Mouse (Mus musculus): Measurements from ENCODE around the gene Tmem79.
"Not testable (repeated sequence)": the region's sequence is repeated elsewhere in the genome, so short reads cannot be mapped to it uniquely, and the experiment has no call there.

Gene Tmem79

DNA sequence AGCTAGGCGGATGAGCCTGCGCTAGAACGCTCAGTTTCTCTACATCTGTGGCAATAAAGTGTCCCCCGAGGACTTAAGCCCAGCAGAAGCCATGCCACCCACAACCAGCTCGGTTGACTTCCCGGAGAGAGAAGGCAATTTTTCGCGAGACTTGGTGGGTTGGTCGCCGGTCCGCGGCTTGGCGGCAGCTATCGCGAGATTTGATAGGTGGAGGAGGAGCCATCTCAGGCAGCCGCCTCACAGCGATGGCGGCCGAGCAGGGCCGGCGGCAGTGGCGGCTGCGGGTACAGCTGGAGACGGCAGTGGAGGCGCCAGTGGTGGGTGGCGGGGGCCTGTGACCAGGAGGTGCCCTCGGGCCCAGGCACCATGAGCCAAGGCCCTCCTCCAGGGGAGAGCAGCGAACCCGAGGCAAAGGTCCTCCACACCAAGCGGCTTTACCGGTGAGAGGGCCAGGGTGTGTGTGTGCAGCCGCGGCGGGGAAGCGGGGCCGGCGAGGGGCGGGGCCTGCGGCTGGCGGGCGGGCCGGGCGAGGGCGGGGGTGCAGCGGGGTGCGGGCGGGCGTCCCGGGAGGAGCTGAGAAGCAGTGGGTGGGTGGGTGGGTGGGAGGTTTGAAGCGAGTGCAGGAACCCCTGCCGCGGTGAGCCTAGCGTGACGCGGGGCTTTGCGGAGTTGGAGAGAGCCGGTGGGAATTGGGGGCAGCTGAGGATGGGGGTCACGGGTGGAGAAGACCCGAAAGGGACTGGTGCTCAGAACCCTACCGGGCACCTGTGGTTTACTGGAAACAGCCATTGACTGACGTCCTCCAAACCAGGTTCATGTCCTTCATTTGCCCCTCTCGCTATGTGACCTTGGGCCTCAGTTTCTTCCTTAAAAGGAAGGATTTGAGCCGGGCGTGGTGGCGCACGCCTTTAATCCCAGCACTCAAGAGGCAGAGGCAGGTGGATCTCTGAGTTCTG lies at the start of gene Tmem79, which contains the start of gene Smg5:
Gene Tmem79, minus strand, starts transcription at position 91 of the 956 bp plus-strand sequence.
Gene Smg5, plus strand, starts transcription at position 203 of the 956 bp plus-strand sequence.
- DNase-seq: peak; percentile 97

DNA sequence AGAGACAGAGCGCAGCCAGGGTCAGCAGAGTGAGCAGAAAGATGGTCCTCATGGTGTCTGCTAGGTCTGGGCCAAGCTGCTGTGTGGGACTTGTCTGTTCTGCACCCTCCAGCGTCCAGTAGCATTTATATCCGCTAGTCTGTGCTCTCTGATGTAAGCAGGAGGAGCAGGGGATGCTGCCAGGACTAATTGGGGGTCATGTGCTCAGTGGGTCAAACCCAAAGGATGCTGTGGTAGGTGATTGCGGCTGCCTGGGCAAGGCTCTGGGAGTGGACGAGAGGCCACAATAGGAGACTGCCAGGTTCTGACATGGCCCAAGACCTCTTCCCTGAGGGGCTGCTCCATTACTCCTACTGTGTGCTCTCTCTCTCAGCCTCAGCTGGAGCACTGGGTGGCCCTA lies 48.4 kb upstream of the Tmem79 start, which contains the start of gene Bglap:
Gene Bglap, minus strand, starts transcription at position 101 of the 400 bp plus-strand sequence.
- DNase-seq: no peak

DNA sequence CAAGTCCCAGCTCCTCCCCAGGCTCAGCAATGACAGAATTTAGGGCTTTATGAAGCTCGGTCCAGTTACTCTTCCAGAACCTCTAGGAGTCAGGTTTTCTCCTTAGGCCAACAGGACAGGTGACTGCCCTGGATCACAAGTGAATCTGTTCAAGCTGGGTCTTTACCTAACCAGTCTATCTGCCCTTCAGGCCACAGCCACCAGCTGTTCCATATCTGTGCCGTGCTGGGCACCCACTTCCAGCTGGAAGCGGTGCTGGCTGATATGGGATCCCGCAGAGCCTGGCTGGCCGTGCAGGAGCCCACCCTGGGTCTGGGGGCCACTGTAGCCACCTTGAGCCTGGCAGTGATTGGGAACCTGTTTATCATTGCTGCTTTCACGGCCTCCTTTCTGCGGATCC lies 46.4 kb upstream of the Tmem79 start:
- DNase-seq: not testable (repeated sequence)

- DNase-seq: not testable (repeated sequence)
These were observed 45.7 kb upstream of the Tmem79 start for GRCm38 (mm10) chr3:88381389-88382315.

GRCm38 (mm10) chr3:88378599-88378998 lies 42.7 kb upstream of the Tmem79 start, which contains the start of gene Bglap2:
Gene Bglap2 (minus strand): TSS chr3:88378699.
- DNase-seq: not testable (repeated sequence)

DNA sequence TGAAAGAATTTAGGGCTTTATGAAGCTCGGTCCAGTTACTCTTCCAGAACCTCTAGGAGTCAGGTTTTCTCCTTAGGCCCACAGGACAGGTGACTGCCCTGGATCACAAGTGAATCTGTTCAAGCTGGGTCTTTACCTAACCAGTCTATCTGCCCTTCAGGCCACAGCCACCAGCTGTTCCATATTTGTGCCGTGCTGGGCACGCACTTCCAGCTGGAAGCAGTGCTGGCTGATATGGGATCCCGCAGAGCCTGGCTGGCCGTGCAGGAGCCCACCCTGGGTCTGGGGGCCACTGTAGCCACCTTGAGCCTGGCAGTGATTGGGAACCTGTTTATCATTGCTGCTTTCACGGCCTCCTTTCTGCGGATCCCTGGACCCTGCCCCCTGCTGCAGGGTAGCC lies 40.7 kb upstream of the Tmem79 start:
- DNase-seq: not testable (repeated sequence)

- not testable (repeated sequence) for DNase-seq
These were observed 40.0 kb upstream of the Tmem79 start for GRCm38 (mm10) chr3:88375750-88376626.

GRCm38 (mm10) chr3:88372643-88373042 lies 36.7 kb upstream of the Tmem79 start, which contains the start of gene Bglap3:
Gene Bglap3 (minus strand): TSS chr3:88372743.
- not testable (repeated sequence) for DNase-seq

DNA sequence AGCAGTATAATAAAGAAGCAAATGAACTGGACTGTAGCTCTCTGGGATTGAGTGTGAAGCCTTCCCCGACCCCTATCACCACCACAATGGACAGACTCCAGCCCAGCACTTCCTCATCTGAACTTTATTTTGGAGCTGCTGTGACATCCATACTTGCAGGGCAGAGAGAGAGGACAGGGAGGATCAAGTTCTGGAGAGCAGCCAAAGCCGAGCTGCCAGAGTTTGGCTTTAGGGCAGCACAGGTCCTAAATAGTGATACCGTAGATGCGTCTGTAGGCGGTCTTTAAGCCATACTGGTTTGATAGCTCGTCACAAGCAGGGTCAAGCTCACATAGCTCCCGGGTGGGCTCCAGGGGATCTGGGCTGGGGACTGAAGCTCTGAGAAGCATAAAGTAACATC lies 32.6 kb upstream of the Tmem79 start:
- not testable (repeated sequence) for DNase-seq

- DNase-seq: not testable (repeated sequence)
These were observed 31.6 kb upstream of the Tmem79 start for GRCm38 (mm10) chr3:88367517-88367916.

- not testable (repeated sequence) for DNase-seq
These were observed 31.0 kb upstream of the Tmem79 start for GRCm38 (mm10) chr3:88366830-88367428.

DNA sequence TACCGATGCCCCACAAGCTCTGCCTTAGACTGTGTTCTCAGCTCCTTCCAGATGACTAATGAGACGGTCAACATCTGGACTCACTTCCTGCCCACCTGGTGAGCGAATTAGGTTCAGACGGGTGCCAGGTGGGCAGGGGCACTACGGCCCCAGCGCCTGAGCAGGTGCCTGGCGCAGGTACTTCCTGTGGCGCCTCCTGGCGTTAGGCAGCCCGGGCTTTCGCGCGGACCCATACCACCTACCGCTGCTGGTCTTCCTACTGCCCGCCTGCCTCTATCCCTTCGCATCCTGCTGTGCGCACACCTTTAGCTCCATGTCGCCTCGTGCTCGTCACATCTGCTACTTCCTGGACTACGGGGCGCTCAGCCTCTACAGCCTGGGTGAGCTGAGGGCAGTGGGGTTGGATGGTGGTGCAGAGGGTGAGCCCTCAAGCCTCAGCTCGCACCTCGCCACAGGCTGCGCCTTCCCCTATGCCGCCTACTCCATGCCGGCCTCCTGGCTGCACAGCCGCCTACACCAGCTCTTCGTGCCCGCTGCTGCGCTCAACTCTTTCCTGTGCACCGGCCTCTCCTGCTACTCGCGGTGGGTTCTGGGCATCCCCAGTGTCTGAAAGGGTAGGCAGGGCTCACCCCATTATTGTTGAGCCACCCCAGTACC lies 29.9 kb upstream of the Tmem79 start:
- DNase-seq: no peak

DNA sequence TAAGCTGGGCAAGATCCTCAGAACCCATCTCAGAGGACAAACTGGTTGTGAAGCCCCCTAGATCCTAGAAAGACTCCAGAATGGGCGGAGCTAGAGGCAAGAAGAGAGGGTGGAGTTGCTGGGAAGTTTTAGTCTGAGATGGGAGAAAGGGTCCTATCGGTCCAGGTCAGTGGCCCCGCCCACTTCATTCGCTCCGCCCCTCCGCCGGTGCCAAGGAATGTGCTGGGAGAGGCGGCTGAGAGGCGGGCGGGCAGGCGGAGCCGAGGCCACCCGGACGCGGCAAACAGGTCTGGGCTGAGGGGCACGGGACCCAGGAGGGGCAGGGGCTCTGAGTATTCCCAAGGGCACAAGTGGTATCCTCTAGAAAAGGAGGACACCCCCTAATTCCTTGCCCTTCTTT lies 28.4 kb upstream of the Tmem79 start, which contains the start of gene Paqr6:
Gene Paqr6, plus strand, starts transcription at position 248 of the 400 bp plus-strand sequence.
- DNase-seq: no peak

GRCm38 (mm10) chr3:88363700-88364099 lies 27.8 kb upstream of the Tmem79 start:
- no peak for DNase-seq

GRCm38 (mm10) chr3:88361612-88362313 lies 25.8 kb upstream of the Tmem79 start:
- DNase-seq: no peak

DNA sequence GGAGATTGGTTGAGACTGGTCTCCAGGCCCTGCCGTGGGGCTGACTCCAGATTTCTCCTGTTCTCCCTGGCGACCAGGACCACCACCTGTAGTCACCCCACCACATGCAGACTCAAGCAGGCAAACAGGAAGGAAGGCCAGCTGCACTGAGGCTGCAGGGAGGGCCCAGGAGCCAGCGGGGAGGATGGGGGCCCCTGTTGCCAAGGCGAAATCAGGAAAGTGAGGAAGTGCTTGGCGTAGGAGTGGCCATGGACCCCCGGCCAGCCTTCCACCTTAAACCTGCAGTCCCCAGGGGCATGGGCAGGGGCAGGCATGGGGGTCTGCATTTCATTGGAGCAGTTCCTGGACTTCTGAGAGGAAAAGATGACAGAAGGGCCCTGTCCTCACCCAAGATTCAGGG lies 25.1 kb upstream of the Tmem79 start:
- no peak for DNase-seq

GRCm38 (mm10) chr3:88359989-88360388 lies 24.0 kb upstream of the Tmem79 start:
- DNase-seq: no peak

DNA sequence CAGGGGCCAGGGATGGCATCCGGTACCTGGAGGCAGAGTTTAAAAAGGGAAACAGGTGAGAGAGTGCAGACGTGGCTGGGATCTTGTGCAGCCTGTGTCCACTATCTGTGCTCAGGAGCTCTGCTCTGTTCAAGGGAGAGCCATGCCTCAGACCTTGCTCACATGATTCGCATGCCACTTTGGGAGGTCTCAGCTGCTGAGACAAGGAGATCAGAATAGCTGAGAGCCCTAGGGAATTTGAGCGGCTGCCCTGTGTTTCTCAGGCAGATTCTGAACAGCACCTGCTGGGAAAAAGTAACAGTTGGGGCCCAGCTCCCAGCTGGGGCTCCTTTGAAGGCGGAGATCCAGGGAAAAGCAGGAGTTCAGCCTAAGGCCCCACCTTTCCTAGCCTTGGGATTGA lies 23.6 kb upstream of the Tmem79 start:
- no peak for DNase-seq

DNA sequence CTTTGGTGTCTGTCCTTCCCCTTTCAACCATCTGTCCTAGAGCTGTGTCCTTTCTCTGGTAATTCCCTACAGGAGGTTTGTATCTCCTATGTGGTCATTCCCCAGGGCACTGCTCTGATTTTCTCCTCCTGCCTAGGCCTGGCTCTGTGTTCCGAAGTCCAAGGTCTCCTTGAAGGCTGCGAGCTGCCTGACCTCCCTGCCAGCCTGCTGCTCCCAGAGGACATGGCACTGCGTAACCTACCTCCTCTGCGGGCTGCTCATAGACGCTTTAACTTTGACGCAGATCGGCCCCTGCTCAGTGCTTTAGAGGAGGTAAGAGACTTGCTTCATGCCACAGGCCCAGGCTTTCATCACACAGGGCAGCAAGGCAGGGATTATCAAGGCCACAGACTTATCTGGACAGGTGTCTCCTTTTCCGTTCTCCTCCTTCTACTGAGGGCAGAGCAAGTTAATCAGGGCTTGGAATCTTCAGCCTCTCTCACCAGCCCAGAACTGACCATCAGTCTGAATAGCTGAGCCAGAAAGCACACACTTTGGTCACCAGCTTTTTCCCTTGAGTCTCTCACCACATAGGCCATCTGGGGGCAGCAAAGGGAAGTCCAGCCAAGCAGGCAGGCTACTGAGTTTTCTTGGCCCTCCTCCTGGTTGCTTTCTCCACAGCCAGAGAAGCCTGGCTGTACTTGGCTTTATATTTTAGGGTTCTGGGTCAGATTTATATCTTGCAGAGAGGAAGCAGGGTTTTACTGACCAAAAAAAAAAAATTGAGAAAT lies 18.6 kb upstream of the Tmem79 start:
- no peak for DNase-seq
